Mouse (Mus musculus) megakaryocyte-erythroid progenitor cell, adult 5-6 weeks (primary cell): ENCODE measurements at regions not wholly inside any gene's neighbourhood (a gene's known extent, or its start where the extent isn't known, plus 50 kb on each side); places are given as distances from the start of the nearest gene placed in this dataset.
A peak's percentile ranks its signal among the peaks of the same experiment; 100 is the strongest.

ENCODE experiments used
- ATAC-seq: replicated peaks from 2 replicates; pipeline ENCODE4 v1.8.0; 2016; ENCODE audit warnings: mild to moderate bottlenecking, inconsistent platforms; ENCODE audit not compliant: severe bottlenecking, poor library complexity, low FRiP score, low TSS enrichment

GRCm38 (mm10) chr13:97438277-97438676, 197.4 kb downstream of the Enc1 start:
- peak; percentile 10; the same call in 1 of the 2 replicates for ATAC-seq

- ATAC-seq, result no peak
Observed at GRCm38 (mm10) chr13:97436719-97437350, 195.9 kb downstream of the Enc1 start.

DNA sequence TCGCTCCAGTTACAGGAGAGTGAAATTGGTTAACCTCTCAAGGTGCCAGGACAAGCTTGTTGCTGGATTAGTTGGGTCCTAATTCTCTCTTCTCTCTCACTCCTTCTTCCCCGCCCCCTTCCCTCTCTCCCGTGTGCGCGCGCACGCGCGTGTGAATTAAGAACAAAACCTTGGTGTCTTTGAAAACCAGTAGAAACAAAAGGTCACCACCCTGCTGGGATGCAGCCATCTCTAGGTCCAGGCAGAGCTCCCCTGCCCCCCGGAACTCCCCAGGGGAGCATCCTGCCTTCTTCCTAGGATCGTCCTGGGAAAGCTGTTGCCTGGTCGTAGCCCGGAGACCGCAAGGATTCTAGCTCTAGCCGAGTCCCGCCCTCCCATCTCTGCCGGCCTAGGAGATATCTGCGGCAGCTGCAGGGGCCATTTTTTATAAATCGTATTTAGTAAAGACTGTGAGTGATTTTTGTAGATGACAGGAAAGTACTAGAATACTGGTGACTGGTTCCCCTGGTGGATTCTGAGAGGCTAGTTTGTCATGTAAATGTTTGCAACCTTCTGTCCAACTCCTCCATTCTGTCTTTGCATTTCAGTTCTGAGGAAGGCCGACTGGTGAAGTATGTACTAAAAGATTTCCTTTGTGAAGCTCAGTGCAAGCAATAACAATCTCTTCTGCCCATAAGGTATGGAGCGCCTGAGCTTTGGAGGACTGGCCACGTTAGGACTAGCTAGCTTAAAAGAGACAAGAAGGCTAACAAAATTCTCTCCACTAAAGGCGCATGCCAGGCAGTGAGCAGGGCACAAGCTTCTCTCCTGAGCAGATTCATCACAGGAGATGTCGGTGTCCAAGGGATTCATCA, 195.2 kb downstream of the Enc1 start:
- ATAC-seq, result peak; percentile 39; the same call in 1 of the 2 replicates

- ATAC-seq, result no peak
Observed at GRCm38 (mm10) chr13:97434961-97435864, 194.3 kb downstream of the Enc1 start.

DNA sequence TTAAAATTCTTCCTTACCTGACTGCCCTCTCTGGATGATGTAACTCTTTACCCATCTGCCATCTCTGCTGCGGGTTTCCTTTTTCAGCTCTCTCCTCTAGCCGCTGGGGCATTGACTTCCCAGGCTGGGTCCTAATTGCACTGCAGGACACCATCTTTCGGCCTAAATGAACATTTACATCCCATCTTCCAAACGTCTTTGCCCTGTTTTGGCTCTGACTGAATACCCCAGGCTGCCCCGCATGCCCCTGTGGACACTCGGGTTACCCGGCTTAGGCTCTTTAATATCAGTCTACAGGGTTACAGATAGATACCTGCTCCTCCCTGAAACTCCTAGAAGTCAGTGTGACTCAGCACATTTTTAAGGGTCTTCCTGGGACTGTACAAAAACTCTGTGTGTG, 193.3 kb downstream of the Enc1 start:
- ATAC-seq, result no peak

- no peak for ATAC-seq
Observed at GRCm38 (mm10) chr13:97432627-97433026, 191.7 kb downstream of the Enc1 start.

- no peak for ATAC-seq
Observed at GRCm38 (mm10) chr13:97430885-97431284, 190.0 kb downstream of the Enc1 start.

- no peak for ATAC-seq
Observed at GRCm38 (mm10) chr13:97428163-97428562, 187.3 kb downstream of the Enc1 start.

DNA sequence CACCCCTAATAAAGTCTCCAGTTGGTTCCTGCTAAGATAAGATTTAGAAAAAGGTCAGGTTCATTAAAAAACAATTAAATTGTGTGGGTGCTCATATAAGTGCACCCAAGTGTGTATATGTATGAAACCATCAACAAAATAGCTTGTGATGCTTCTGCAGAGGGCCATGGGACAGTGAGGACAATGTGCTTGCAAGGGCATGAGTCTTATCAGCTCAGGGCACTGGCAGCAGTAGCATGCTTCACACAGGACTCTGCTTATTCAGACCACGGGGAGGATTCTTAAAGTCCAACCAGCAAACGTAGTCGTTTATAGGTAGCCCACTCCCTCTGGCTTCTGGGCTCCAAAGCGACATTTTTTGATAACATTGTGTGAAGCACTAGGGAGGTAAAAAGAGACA, 186.6 kb downstream of the Enc1 start:
- no peak for ATAC-seq

GRCm38 (mm10) chr13:97425731-97426130, 184.8 kb downstream of the Enc1 start:
- ATAC-seq, result no peak

DNA sequence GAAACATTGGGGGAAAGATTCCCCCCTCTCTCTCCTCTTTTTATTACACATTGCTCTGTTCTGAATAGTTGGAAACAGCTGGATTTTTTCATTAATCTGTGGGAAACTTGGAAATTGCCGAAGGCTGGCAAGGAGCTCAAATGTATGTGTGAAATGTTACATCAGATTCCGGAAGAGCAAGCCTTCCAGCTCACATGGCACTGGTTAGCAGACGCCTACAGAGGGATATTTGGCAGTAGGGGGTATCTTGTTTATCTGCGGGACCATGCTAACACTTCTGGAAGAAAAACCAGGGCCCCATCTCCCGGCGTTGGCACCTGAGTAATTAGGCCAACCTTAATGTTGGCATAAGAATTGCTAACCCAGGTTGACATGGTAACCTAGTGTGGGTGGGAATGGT, 183.0 kb downstream of the Enc1 start:
- ATAC-seq, result no peak

DNA sequence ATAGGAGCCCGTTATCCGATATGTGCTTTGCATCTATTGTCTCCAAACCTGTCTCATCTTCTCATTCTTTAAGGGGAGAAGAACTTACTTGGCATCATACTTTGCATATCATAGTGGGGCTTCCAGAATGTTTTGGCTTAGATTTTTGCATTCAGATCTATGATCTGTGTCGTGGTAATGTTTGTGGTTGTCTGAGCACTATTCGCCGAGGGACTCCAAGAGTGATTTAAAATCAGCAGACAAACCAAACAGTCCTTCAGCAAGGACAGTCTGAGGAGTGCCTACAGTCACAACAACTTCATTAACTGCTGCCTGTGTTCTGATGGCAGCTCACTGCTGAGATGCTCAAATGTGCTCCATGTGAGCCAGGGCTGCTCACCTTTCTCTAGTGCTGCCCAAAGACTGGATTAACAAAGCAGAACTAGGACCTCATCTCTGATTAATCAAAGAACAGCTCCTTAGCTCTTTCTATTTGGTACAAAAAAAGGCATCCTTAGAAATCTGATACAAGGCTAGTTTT, 182.5 kb downstream of the Enc1 start:
- ATAC-seq, result no peak

GRCm38 (mm10) chr13:97422897-97423296, 182.0 kb downstream of the Enc1 start:
- ATAC-seq, result no peak

GRCm38 (mm10) chr13:97421831-97422230, 180.9 kb downstream of the Enc1 start:
- ATAC-seq, result no peak

DNA sequence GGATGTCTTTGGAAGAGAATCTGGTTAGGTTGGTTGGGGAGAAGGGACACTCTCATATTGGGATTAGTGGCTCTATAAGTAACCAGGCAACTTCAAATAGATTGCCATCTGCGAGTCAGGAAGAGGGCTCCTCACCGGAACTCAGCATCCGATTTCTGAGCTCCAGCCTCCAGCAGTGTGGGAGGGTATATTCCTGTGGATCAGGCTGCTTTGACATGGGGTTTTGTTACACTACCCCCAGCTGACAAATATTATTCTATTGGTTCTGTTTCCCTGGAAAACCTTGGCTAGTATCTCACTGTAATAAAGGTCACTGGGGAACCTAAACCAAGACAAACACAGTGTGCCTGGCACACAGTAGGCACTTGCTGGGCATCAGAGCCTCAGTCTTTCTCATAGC, 179.9 kb downstream of the Enc1 start:
- ATAC-seq, result no peak

DNA sequence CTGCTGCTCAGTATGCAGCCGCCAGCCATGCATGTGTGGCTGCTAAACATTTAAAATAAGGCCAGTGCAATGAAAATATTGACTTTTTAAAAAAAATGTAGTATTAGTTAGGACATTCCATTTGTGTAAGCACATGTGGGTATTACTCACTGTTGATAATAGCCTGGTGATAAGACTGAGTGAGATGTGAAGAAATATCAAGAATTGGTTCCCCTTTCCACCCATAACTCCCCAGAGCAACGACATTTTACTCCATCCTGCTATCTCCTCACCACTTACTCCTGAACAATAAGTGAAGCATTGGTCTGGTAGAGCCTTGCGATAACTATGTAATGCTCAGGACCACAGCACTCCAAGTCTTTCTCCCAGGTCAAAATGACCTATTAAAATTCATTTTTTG, 178.2 kb downstream of the Enc1 start:
- ATAC-seq, result no peak

GRCm38 (mm10) chr13:97418681-97419080, 177.8 kb downstream of the Enc1 start:
- ATAC-seq, result no peak

GRCm38 (mm10) chr13:97418081-97418480, 177.2 kb downstream of the Enc1 start:
- no peak for ATAC-seq

DNA sequence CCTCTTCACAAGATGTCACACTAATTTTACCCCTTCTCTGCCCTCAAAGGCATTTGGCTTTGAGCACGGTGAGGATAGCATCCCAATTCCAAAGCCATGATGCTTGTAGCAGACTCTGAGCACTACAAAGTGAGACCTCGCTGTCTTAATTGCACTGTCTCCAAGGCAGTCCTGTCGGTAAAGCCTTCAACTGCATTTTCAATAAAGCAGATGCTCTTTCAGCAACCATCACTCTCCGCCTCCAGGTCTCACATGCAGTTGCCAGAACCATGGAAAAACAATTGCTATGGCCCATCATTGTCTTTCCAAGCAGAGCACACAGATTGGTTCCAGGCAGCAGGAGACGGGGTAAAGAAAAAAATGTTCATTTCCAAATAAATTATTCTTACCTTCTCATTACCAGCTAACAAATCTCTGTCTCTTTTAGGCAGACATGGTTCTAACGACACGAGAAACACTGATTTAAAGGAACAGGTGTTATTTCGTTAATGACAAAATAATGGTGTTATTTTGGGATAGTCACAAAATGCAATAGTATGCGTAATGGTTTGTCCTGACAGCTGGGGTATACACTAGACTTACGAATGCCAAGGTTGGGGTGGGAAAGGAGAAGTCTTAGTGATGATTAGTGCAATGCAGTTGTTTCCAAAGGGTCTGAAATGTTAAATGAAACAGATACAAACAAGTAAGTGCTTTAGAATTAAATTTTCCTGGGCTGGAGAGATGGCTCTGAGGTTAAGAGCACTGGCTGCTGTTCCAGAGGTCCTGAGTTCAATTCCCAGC, 175.2 kb downstream of the Enc1 start:
- ATAC-seq, result no peak
